Mouse (Mus musculus): Measurements from ENCODE around the gene Rnf208. TPM values are rescaled to one million over a fixed set of nuclear protein-coding genes. Genes with fewer than 3 reads are reported as not detected.

Gene Rnf208
- polyA plus RNA-seq (2012; rRNA removed) = 3.6 and 4.5 TPM in 2 replicates

DNA sequence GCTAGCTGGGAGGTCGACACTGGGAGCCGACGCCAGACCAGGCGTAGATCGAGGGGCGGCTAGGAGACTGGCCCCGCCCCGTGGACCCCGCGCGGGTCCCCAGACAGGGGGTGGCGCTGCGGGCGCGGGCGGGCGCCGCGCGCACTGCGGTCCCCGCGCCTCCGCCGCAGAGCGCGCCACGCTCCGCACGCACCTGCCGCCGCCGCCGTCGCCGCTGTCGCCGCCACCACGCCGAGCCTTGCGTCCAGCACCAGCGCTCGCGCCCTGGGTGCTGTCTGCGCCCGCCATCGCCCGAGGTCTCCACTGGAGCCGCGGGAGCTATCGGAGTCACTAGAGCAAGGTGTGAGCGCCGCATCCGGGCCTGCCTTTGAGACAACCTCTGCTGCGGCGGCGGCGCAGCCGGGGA lies at the start of gene Rnf208, which contains the start of gene Cysrt1:
TSS of gene Rnf208 (plus strand) at position 155 of the 406 bp plus-strand sequence.
TSS of gene Cysrt1 (minus strand) at position 352 of the 406 bp plus-strand sequence.
- Histone ChIP-seq H3K27me3 (ENCODE audit: control insufficient read depth, insufficient read depth, low read length) (peaks cover 12% of the 10 kb centered on the region), H3K27ac (ENCODE audit: control insufficient read depth, insufficient read depth, low read length) (no peak within 1 kb of the TSS), H3K4me1 (replicated peaks; ENCODE audit: control insufficient read depth, insufficient read depth, low read length) (peaks cover 20% of the 10 kb centered on the region), H3K36me3 (ENCODE audit: control insufficient read depth, insufficient read depth, low read length) (no peaks in the 10 kb centered on the region), H3K4me3 (ENCODE audit: control insufficient read depth, insufficient read depth, low read length) (peak within 1 kb of the TSS; percentile 42)
- no peak for DNase-seq
- TF ChIP-seq CTCF (IDR thresholded peaks at IDR 0.05; ENCODE audit: borderline replicate concordance, control insufficient read depth, extremely low read depth, insufficient read depth, low read length, poor library complexity) (no peak), POLR2A (IDR thresholded peaks at IDR 0.05; ENCODE audit: control insufficient read depth, extremely low read depth, insufficient read depth, low read length, poor library complexity) (no peak)
- WGBS = under 1% methylated on average over 59 of the region's 59 CpGs

DNA sequence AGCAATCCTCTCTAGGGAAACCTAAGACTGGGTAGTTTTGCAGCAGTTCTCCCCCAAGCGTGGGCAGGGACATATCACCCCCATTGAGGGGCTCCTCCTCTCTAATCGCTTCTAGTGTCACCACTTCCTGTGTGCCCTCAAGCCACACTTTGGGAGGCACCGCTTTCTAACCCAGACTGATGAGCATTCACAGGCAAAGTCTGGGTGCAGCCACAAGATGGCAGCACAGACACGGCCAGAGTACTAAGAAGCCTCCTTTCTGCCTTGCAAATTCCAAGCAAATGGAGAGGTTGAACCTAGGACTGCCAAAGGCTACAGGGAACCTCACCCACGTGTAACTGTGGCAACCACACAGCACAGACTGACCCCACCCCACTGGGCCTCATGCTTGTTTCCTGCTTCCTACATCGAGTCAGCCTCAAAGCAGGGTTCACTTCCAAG lies 48.7 kb upstream of the Rnf208 start:
- DNase-seq = peak; percentile 82
- no peak overlapping the region for H3K4me3 ChIP-seq (ENCODE audit: control insufficient read depth, insufficient read depth, low read length)
- TF ChIP-seq CTCF (IDR thresholded peaks at IDR 0.05; ENCODE audit: borderline replicate concordance, control insufficient read depth, extremely low read depth, insufficient read depth, low read length, poor library complexity) = peak; percentile 84
- no peak for TF ChIP-seq POLR2A (IDR thresholded peaks at IDR 0.05; ENCODE audit: control insufficient read depth, extremely low read depth, insufficient read depth, low read length, poor library complexity)
- peaks cover 35% of the 10 kb centered on the region for H3K4me1 ChIP-seq (replicated peaks; ENCODE audit: control insufficient read depth, insufficient read depth, low read length)
- WGBS = 2% methylated on average over 6 of the region's 6 CpGs
- H3K27ac ChIP-seq (ENCODE audit: control insufficient read depth, insufficient read depth, low read length) = no peak overlapping the region
- H3K36me3 ChIP-seq (ENCODE audit: control insufficient read depth, insufficient read depth, low read length) = no peaks in the 10 kb centered on the region
- H3K27me3 ChIP-seq (ENCODE audit: control insufficient read depth, insufficient read depth, low read length) = no peaks in the 10 kb centered on the region

DNA sequence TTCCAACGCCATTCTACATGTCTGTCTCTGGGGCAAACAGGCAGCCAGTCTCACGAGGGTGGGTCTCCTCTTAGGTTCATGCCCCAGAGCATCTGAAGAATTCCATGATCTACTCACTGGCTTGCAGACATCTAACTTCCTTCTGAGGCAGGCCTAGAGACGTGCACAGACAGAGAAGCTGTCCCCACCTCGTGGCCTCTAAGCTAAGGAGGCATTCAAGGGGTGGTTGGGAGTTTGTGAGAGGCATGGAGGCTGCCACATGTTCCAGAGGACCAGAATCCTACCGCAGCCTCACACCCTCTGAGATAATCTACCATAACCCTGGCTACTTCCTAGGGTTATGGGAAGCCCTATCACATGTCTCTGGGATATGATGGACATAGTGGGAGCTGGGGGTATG lies 48.0 kb upstream of the Rnf208 start:
- Histone ChIP-seq H3K4me1 (replicated peaks; ENCODE audit: control insufficient read depth, insufficient read depth, low read length) (peaks cover 35% of the 10 kb centered on the region), H3K27me3 (ENCODE audit: control insufficient read depth, insufficient read depth, low read length) (no peaks in the 10 kb centered on the region), H3K4me3 (ENCODE audit: control insufficient read depth, insufficient read depth, low read length) (peak overlapping the region; percentile 70; the same call in 1 of the 2 replicates), H3K27ac (ENCODE audit: control insufficient read depth, insufficient read depth, low read length) (peak overlapping the region; percentile 92; the same call in 1 of the 2 replicates), H3K36me3 (ENCODE audit: control insufficient read depth, insufficient read depth, low read length) (no peaks in the 10 kb centered on the region)
- no peak for DNase-seq
- no peak for TF ChIP-seq POLR2A (IDR thresholded peaks at IDR 0.05; ENCODE audit: control insufficient read depth, extremely low read depth, insufficient read depth, low read length, poor library complexity)
- TF ChIP-seq CTCF (IDR thresholded peaks at IDR 0.05; ENCODE audit: borderline replicate concordance, control insufficient read depth, extremely low read depth, insufficient read depth, low read length, poor library complexity) = no peak
- 39% methylated on average over 5 of the region's 5 CpGs for WGBS

DNA sequence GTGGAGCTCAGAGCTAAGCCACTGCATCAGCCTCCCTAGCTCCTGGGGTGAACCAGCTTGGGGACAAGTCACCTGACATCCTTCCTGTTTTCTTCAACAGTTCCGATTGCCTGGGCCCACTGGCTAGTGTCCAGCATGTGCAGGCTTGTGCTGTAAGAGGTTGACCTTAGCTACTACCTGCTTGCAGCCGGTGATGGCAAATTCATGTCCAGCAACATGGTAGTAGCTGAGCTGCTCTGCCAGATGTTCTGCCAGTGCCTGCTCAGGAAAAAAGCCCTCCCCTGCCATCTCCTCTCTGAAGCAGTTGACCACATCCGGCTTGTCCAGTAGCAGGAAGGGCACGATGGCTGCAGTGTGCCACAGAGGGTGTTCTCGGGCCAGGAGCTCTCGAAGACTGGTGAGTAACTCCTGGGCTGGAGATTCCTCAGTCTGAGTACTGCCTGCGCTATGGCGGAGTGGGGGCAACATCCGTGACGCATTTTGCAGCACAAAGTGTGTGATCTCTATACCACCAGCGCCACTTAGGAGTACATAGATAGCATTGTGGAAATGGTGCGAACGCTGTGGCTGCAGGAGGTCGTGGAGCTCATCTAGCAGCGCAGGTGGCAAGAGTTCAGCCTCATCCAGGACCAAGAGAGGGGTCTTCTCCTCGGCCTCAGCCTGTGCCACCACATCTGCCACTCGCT lies 47.4 kb upstream of the Rnf208 start:
- H3K4me3 ChIP-seq (ENCODE audit: control insufficient read depth, insufficient read depth, low read length) = peak overlapping the region; percentile 70
- WGBS = 10% methylated on average over 17 of the region's 17 CpGs
- peaks cover 3% of the 10 kb centered on the region for H3K36me3 ChIP-seq (ENCODE audit: control insufficient read depth, insufficient read depth, low read length)
- no peak for TF ChIP-seq POLR2A (IDR thresholded peaks at IDR 0.05; ENCODE audit: control insufficient read depth, extremely low read depth, insufficient read depth, low read length, poor library complexity)
- DNase-seq = peak; percentile 56
- H3K27ac ChIP-seq (ENCODE audit: control insufficient read depth, insufficient read depth, low read length) = peak overlapping the region; percentile 92
- no peaks in the 10 kb centered on the region for H3K27me3 ChIP-seq (ENCODE audit: control insufficient read depth, insufficient read depth, low read length)
- H3K4me1 ChIP-seq (replicated peaks; ENCODE audit: control insufficient read depth, insufficient read depth, low read length) = peaks cover 35% of the 10 kb centered on the region

DNA sequence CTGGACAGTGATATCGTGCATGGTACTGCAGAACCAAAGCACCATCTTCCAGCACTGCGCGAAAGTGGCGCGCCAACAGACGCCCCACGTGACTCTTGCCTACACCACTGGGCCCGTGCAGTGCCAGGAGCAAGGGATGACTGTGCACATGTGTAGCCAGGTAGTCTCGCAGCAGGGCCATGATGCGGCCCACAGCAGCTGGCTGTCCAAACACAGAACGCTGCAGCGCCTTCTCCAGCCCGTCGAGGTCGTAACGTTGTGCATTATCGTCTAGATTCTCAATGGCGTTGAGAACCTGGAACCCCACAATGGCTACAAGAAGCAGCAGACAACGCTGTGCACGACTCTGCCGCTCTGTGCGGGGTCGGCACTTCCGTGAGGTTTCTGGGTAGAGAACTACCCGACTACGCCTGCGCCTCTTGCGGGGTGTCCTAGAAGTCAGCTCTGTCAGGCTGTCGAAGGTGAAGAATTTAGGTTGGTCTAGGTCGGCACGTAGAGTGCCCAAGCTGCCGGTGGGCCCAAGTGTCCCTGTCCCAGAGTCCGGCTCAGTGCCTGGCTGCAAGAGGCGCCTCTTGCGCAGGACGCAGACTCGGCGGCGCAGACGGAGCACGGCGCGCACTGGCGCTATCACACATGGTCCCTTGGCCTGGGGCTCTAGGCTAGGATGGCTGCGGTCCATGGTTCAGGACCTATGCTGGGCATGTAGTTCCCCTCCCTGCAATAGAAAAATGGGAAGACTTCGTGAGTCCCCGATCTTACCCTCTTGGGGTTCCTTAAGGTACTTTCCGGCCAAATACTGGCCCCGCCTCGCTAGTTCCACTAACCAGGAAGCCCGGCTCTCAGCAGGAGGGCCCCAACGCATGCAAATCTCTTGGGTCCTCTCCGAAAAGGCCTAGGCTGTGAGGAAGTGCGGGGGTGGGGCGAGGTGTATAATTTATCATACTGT lies 46.6 kb upstream of the Rnf208 start:
- WGBS = 2% methylated on average over 55 of the region's 55 CpGs
- no peak for TF ChIP-seq POLR2A (IDR thresholded peaks at IDR 0.05; ENCODE audit: control insufficient read depth, extremely low read depth, insufficient read depth, low read length, poor library complexity)
- TF ChIP-seq CTCF (IDR thresholded peaks at IDR 0.05; ENCODE audit: borderline replicate concordance, control insufficient read depth, extremely low read depth, insufficient read depth, low read length, poor library complexity) = peak; percentile 43; the same call in 1 of the 2 replicates
- Histone ChIP-seq H3K4me1 (replicated peaks; ENCODE audit: control insufficient read depth, insufficient read depth, low read length) (peaks cover 35% of the 10 kb centered on the region), H3K36me3 (ENCODE audit: control insufficient read depth, insufficient read depth, low read length) (peaks cover 12% of the 10 kb centered on the region), H3K4me3 (ENCODE audit: control insufficient read depth, insufficient read depth, low read length) (peak overlapping the region; percentile 70), H3K27me3 (ENCODE audit: control insufficient read depth, insufficient read depth, low read length) (no peaks in the 10 kb centered on the region), H3K27ac (ENCODE audit: control insufficient read depth, insufficient read depth, low read length) (peak overlapping the region; percentile 92)
- peak; percentile 73 for DNase-seq

DNA sequence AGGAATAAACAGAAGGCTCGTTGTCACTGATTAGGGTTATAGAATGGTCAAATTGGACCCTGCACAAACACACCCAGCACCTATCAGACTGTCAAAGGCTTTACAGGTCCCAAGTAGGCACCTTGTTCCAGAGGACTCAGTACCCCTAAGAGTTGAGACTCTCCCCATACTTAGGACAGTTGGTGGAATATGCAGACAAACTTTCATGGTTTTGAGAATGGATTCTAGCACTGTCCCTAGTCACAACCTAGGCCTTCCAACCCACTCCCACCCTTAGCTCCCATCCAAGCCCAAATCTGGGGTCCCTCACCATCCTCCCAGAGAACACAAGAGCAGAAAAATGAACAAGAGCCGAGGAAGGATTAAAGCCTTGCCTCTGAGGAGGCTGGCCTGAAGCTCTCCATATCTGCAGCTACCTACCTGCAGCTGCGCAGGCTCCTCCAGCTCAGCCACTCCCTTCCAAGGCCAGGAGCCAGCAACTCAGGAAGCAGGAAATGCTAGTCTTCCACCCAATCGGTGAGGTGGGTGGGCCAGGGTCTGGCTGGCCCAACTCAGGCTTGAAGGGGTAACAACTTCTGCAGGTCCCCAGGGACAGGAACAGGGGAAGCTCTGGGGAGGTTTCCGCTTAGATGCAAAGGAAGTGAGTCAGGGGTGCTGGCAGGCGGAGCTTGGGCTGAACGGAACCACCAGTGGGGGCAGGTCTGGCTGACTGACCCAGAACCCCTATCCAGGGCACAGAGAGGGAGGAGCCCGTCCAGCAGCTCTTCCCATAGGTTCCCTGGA lies 45.7 kb upstream of the Rnf208 start, which contains the start of gene Tor4a:
TSS of gene Tor4a (minus strand) at position 715 of the 783 bp plus-strand sequence.
- DNase-seq = peak; percentile 73
- peaks cover 15% of the 10 kb centered on the region for H3K36me3 ChIP-seq (ENCODE audit: control insufficient read depth, insufficient read depth, low read length)

More for the DNA sequence above, 45.7 kb upstream of the Rnf208 start, which contains the start of gene Tor4a:
- H3K27ac ChIP-seq (ENCODE audit: control insufficient read depth, insufficient read depth, low read length) = peak within 1 kb of the TSS; percentile 92
- H3K27me3 ChIP-seq (ENCODE audit: control insufficient read depth, insufficient read depth, low read length) = no peaks in the 10 kb centered on the region
- peaks cover 35% of the 10 kb centered on the region for H3K4me1 ChIP-seq (replicated peaks; ENCODE audit: control insufficient read depth, insufficient read depth, low read length)
- peak within 1 kb of the TSS; percentile 70 for H3K4me3 ChIP-seq (ENCODE audit: control insufficient read depth, insufficient read depth, low read length)
- 1% methylated on average over 8 of the region's 8 CpGs for WGBS
- peak; percentile 83; the same call in 1 of the 2 replicates for TF ChIP-seq POLR2A (IDR thresholded peaks at IDR 0.05; ENCODE audit: control insufficient read depth, extremely low read depth, insufficient read depth, low read length, poor library complexity)
- TF ChIP-seq CTCF (IDR thresholded peaks at IDR 0.05; ENCODE audit: borderline replicate concordance, control insufficient read depth, extremely low read depth, insufficient read depth, low read length, poor library complexity) = 0 out of 2 replicates have a peak, but pooled peaks have one; percentile 48

All from thymus, adult 2 months (tissue).